ENCODE assay signal across 8 mouse cellular contexts in the genomic region with DNA sequence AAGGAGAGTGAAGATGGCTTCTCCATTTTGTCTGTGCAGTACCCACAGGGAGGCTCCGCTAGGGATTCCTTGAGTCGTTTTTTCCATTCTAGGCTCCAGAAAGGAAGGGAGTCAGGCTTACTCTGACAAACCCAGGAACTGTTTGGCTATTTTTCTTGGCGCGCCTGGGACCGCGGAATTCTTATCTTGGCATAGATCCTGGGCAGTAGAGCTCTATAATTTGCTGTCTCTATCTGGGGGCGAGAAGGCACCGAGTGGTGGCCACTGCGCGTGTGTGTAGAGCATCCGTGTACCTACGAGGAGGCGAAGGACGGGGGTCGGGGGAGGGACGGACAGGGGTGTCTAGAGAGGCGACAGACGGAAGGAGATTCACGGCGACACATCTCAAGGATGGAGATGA. TPM values are rescaled to one million over a fixed set of nuclear protein-coding genes. Genes with fewer than 3 reads are reported as not detected.
DNase-seq lines count a peak whose midpoint lies in the region; ATAC-seq lines count a peak whose summit lies in the region.

No protein-coding gene starts in this region.

- ATAC-seq in neural tube, embryonic 11.5 days (ENCODE audit: insufficient read depth, low FRiP score, low TSS enrichment), result peak; percentile 36
- no peak for ATAC-seq in embryonic facial prominence, embryonic 11.5 days (replicated peaks; ENCODE audit: insufficient number of reproducible peaks, low FRiP score, low TSS enrichment, low read depth)
- ATAC-seq in kidney, embryonic 16.5 days (ENCODE audit: low FRiP score, low TSS enrichment), result peak; percentile 41

- peak overlapping the region; percentile 94 for H3K4me2 ChIP-seq in neural tube, embryonic 11.5 days (ENCODE audit: low read depth)
- peak overlapping the region; percentile 83 for H3K4me2 ChIP-seq in embryonic facial prominence, embryonic 11.5 days (ENCODE audit: low read depth, low read length)
- H3K4me2 ChIP-seq in kidney, embryonic 16.5 days (replicated peaks; ENCODE audit: low read depth, low read length), result peak overlapping the region; percentile 93

- under 1% methylated on average over 20 of the region's 20 CpGs for WGBS in neural tube, embryonic 11.5 days
- 1% methylated on average over 20 of the region's 20 CpGs for WGBS in embryonic facial prominence, embryonic 11.5 days
- WGBS in heart, embryonic 10.5 days, result 1% methylated on average over 20 of the region's 20 CpGs
- 0% methylated on average over 20 of the region's 20 CpGs for WGBS in kidney, embryonic 16.5 days

- no peak for DNase-seq in neural tube, embryonic 11.5 days (ENCODE audit: low spot score)
- DNase-seq in neural tube, embryonic 10.5 days (ENCODE audit: extremely low spot score, low spot score), result no peak
- DNase-seq in embryonic facial prominence, embryonic 11.5 days (ENCODE audit: low spot score), result no peak
- no peak for DNase-seq in heart, embryonic 10.5 days (ENCODE audit: low spot score)
- DNase-seq in lung, postnatal 36 days, result peak; percentile 60
- peak; percentile 55 for DNase-seq in testis, postnatal 10 days (ENCODE audit: low spot score)
- DNase-seq in thymus, postnatal 25 days, result no peak

- H3K4me3 ChIP-seq in neural tube, embryonic 11.5 days (ENCODE audit: low read depth, low read length), result peak overlapping the region; percentile 45
- peak overlapping the region; percentile 32 for H3K4me3 ChIP-seq in embryonic facial prominence, embryonic 11.5 days (ENCODE audit: low read depth, low read length)
- H3K4me3 ChIP-seq in heart, embryonic 10.5 days, result peak overlapping the region; percentile 62
- H3K4me3 ChIP-seq in kidney, embryonic 16.5 days (ENCODE audit: low read length), result peak overlapping the region; percentile 59

- no peaks in the 10 kb centered on the region for H3K9me3 ChIP-seq in neural tube, embryonic 11.5 days (ENCODE audit: control insufficient read depth, low read length)
- no peaks in the 10 kb centered on the region for H3K9me3 ChIP-seq in embryonic facial prominence, embryonic 11.5 days (replicated peaks; ENCODE audit: control insufficient read depth, low read length)
- no peaks in the 10 kb centered on the region for H3K9me3 ChIP-seq in heart, embryonic 10.5 days
- H3K9me3 ChIP-seq in kidney, embryonic 16.5 days (ENCODE audit: low read length), result no peaks in the 10 kb centered on the region

- no peaks in the 10 kb centered on the region for H3K27me3 ChIP-seq in neural tube, embryonic 11.5 days (ENCODE audit: control insufficient read depth, insufficient read depth, low read length)
- no peaks in the 10 kb centered on the region for H3K27me3 ChIP-seq in embryonic facial prominence, embryonic 11.5 days (ENCODE audit: control insufficient read depth, insufficient read depth, low read length)
- H3K27me3 ChIP-seq in heart, embryonic 10.5 days (ENCODE audit: insufficient read depth, poor library complexity, severe bottlenecking), result 0 out of 2 replicates have a peak, but pooled peaks cover 6% of the 10 kb centered on the region
- H3K27me3 ChIP-seq in kidney, embryonic 16.5 days (ENCODE audit: insufficient read depth, low read length), result no peaks in the 10 kb centered on the region

- H3K4me1 ChIP-seq in neural tube, embryonic 11.5 days (ENCODE audit: control insufficient read depth, insufficient read depth, low read length), result peaks cover 21% of the 10 kb centered on the region
- H3K4me1 ChIP-seq in embryonic facial prominence, embryonic 11.5 days (ENCODE audit: control insufficient read depth, insufficient read depth, low read length), result peaks cover 6% of the 10 kb centered on the region
- H3K4me1 ChIP-seq in heart, embryonic 10.5 days, result peaks cover 31% of the 10 kb centered on the region
- H3K4me1 ChIP-seq in kidney, embryonic 16.5 days (ENCODE audit: insufficient read depth, low read length), result peaks cover 33% of the 10 kb centered on the region

- no peak overlapping the region for H3K27ac ChIP-seq in neural tube, embryonic 11.5 days (ENCODE audit: low read depth, low read length)
- no peak overlapping the region for H3K27ac ChIP-seq in embryonic facial prominence, embryonic 11.5 days (replicated peaks; ENCODE audit: low read depth, low read length)
- H3K27ac ChIP-seq in heart, embryonic 10.5 days, result peak overlapping the region; percentile 48; the same call in 1 of the 2 replicates
- peak overlapping the region; percentile 65 for H3K27ac ChIP-seq in kidney, embryonic 16.5 days (ENCODE audit: low read length)

- H3K9ac ChIP-seq in neural tube, embryonic 11.5 days (ENCODE audit: low read length), result peak overlapping the region; percentile 33
- H3K9ac ChIP-seq in embryonic facial prominence, embryonic 11.5 days (replicated peaks; ENCODE audit: low read length), result peak overlapping the region; percentile 44; the same call in 1 of the 2 replicates
- peak overlapping the region; percentile 61 for H3K9ac ChIP-seq in kidney, embryonic 16.5 days (replicated peaks; ENCODE audit: low read length)

- H3K36me3 ChIP-seq in neural tube, embryonic 11.5 days (ENCODE audit: control insufficient read depth, insufficient read depth, low read length), result no peaks in the 10 kb centered on the region
- H3K36me3 ChIP-seq in embryonic facial prominence, embryonic 11.5 days (replicated peaks; ENCODE audit: control insufficient read depth, insufficient read depth, low read depth, low read length), result no peaks in the 10 kb centered on the region
- no peaks in the 10 kb centered on the region for H3K36me3 ChIP-seq in heart, embryonic 10.5 days
- H3K36me3 ChIP-seq in kidney, embryonic 16.5 days (ENCODE audit: insufficient read depth, low read length), result 0 out of 2 replicates have a peak, but pooled peaks cover 4% of the 10 kb centered on the region

RNA-seq across cellular contexts. Expression of gene Copz2, which starts 11.8 kb away (rescaled TPM):
- 44.8 and 46.5 TPM in 2 replicates for polyA plus RNA-seq in neural tube, embryonic 11.5 days (2014; fragmentation: Nextera tagmentation; extraction: Ambion mirVana)
- 61.1 and 61.2 TPM in 2 replicates for polyA plus RNA-seq in embryonic facial prominence, embryonic 11.5 days (2014; fragmentation: Nextera tagmentation; extraction: Ambion mirVana)
- 86.6 and 90.1 TPM in 2 replicates for polyA plus RNA-seq in heart, embryonic 10.5 days (2016; fragmentation: Nextera tagmentation; extraction: Ambion mirVana)
- polyA plus RNA-seq in kidney, embryonic 16.5 days (2015; fragmentation: Nextera tagmentation; extraction: Ambion mirVana), result 115 and 117 TPM in 2 replicates

RNA-seq across cellular contexts. Expression of gene Nfe2l1, which starts 31.7 kb away (rescaled TPM):
- polyA plus RNA-seq in neural tube, embryonic 11.5 days (2014; fragmentation: Nextera tagmentation; extraction: Ambion mirVana), result 45.4 and 46.8 TPM in 2 replicates
- 30.3 and 32.5 TPM in 2 replicates for polyA plus RNA-seq in embryonic facial prominence, embryonic 11.5 days (2014; fragmentation: Nextera tagmentation; extraction: Ambion mirVana)
- 65.0 and 78.7 TPM in 2 replicates for polyA plus RNA-seq in heart, embryonic 10.5 days (2016; fragmentation: Nextera tagmentation; extraction: Ambion mirVana)
- 93.9 and 96.8 TPM in 2 replicates for polyA plus RNA-seq in kidney, embryonic 16.5 days (2015; fragmentation: Nextera tagmentation; extraction: Ambion mirVana)

RNA-seq across cellular contexts. Expression of gene Cdk5rap3, which starts 54.9 kb away (rescaled TPM):
- polyA plus RNA-seq in neural tube, embryonic 11.5 days (2014; fragmentation: Nextera tagmentation; extraction: Ambion mirVana), result 92.7 and 93.1 TPM in 2 replicates
- polyA plus RNA-seq in embryonic facial prominence, embryonic 11.5 days (2014; fragmentation: Nextera tagmentation; extraction: Ambion mirVana), result 76.0 and 76.2 TPM in 2 replicates
- polyA plus RNA-seq in heart, embryonic 10.5 days (2016; fragmentation: Nextera tagmentation; extraction: Ambion mirVana), result 68.3 and 84.3 TPM in 2 replicates
- 83.7 and 88.3 TPM in 2 replicates for polyA plus RNA-seq in kidney, embryonic 16.5 days (2015; fragmentation: Nextera tagmentation; extraction: Ambion mirVana)

Comparison
In these comparisons a context has a peak if more than half of its experiments do, and no peak if none do; other contexts are left out.
1. DNase-seq: peak in lung, postnatal 36 days (single experiment) and testis, postnatal 10 days (single experiment); none in neural tube, embryonic 11.5 days (single experiment), neural tube, embryonic 10.5 days (single experiment), embryonic facial prominence, embryonic 11.5 days (single experiment), heart, embryonic 10.5 days (single experiment) and thymus, postnatal 25 days (single experiment).
2. H3K27ac ChIP-seq: peak in heart, embryonic 10.5 days (single experiment) and kidney, embryonic 16.5 days (single experiment); none in neural tube, embryonic 11.5 days (single experiment) and embryonic facial prominence, embryonic 11.5 days (single experiment).
3. Peak in every context shown above with its lines, with median percentiles within 50 percentile points of each other: H3K4me2 ChIP-seq, H3K4me3 ChIP-seq and H3K9ac ChIP-seq.